Mouse (Mus musculus): ENCODE results near the gene Znrf1.
"Not testable (repeated sequence)": the region's sequence is repeated elsewhere in the genome, so short reads cannot be mapped to it uniquely, and the experiment has no call there.

The Znrf1 gene

DNA sequence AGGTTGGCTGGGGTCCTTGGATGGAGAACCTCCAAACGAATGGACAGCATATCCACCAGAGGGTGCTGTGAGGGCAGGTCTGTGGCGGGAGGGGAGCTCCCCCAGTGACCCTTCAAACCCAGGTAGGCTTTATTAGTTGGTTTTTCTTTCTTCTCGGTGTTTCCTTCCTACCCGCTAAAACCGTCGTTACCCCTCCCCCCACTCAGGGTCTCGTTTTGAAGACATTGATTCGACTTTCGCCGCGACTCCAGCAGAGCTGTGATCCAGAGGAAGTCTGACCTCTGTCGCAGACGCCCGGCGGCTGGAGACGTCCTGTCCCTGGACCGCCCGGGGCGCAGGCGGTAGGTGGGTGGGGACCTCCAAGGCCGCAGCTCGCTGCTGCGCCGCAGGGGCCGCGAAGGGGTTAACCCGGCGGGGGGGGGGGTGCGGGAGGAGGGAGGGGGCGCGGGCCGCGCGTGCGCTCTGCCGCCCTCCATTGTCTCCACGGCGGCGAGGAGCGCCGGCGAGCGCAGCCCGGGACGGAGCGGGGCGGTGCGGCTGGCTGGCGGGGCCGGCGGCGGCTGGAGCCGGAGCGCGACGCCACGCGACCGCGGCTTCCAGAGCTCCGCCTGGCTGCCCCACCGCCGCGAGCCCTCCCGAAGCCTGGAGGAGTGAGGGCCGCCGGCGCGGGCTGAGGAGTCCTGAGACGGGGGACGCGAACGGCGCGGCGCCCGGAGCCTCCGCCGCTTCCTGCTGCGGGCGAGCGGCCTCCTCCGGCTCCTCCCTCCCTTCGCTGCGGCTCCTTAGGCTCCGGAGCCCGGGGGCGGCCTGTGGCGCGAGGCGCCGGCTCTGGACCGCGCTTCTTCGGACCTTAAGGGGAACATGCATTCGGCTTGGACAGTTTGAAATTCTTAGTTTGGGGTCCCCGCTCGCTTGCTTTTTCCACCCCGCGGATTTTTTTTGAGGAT is at the start of gene Znrf1:
Znrf1 (plus strand) TSS at position 67 of the 947 bp plus-strand sequence.
- DNase-seq (ENCODE audit: low read depth): peak; percentile 46

DNA sequence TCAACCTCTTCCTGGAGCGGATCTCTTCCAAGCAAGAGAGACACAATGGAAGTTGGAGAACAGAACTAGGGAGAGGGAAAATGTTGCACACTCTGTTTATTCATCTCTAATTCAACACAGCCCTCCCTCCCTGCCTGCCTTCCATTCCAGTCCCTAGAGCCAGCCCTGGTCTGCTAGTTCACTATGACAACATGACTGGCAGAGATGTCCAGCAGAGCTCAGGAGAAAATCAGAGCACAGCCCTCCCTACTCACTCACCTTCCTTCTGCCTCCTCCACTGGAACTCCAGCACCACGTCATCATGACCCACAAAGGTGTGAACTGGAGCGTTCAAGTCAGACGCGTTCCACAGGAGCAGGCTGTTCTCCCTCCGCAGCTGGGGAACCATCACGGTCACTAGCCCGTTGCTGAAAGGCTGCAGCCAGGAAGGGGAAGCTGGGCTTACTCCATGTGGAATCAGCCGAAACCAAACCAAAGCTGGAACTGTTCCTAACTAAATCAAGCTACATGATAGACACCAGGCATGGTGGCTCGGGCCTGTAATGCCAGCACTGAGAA is 45.8 kb upstream of the Znrf1 start:
- DNase-seq (ENCODE audit: low read depth): no peak

DNA sequence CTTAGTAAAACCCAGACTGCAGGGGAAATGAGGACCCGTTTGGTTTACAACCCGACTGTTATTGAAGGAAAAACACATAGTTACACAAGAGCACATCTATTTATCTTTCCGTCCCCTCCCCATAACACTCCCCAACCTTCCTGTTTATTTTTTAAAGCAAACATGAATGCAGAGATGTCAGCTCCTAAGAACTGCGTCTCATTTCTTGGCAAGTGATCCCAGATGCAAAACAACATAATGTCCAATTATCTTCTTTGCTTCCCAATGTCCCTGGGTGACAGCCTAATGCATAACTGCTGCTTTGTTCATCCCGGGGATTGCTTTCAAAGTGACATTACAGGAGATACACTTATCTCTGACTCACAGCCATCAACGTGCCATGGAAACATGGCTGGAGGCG is 44.7 kb upstream of the Znrf1 start:
- no peak for DNase-seq (ENCODE audit: low read depth)

DNA sequence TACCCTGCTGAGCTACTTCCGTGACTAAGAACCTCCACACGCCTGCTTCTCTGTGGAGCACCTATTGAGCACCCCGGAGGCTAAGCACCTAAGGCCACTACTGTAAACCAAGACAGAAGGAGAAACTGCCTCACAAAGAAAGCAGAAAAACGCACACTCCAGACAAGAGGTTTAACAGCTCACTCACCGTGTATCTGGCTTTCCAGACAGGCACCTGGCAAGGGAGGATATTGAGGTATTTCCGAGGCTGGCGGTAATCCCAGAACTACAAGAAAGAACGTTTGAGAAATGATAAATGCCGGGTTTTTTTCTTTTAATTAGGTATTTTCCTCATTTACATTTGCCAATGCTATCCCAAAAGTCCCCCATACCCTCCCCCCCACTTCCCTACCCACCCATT is 43.4 kb upstream of the Znrf1 start:
- no peak for DNase-seq (ENCODE audit: low read depth)

DNA sequence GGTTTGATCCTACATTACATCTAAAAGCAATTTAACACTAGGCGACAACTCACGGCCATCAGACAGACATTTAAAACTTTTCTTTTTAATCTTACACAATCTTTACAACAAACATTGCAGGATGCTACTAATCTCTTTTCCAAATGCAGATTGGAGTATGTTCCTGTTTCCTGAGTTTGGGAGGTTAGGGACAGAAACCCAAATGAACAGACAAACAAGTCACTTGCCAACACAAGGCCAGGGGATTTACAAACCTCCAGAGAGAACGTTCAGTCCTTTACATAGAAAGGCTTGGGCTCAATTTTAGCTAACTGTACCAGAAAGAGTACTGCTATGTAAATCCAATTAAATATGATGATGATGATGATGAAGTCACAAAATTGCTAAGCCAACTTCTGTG is 42.7 kb upstream of the Znrf1 start:
- DNase-seq (ENCODE audit: low read depth): no peak

GRCm38 (mm10) chr8:111496326-111496725 is 39.6 kb upstream of the Znrf1 start:
- no peak for DNase-seq (ENCODE audit: low read depth)

DNA sequence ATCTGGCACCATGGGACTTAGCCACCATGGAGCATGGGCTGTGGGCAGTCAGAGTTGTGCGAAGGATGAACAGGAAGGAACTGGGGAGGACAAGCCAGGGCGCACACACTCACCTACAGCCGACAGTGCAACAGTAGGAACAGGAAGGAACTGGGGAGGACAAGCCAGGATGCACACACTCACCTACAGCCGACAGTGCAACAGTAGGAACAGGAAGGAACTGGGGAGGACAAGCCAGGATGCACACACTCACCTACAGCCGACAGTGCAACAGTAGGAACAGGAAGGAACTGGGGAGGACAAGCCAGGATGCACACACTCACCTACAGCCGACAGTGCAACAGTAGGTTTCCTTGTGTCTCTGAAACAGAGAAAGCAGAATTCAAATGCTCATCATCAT is 37.6 kb upstream of the Znrf1 start:
- DNase-seq (ENCODE audit: low read depth): not testable (repeated sequence)

DNA sequence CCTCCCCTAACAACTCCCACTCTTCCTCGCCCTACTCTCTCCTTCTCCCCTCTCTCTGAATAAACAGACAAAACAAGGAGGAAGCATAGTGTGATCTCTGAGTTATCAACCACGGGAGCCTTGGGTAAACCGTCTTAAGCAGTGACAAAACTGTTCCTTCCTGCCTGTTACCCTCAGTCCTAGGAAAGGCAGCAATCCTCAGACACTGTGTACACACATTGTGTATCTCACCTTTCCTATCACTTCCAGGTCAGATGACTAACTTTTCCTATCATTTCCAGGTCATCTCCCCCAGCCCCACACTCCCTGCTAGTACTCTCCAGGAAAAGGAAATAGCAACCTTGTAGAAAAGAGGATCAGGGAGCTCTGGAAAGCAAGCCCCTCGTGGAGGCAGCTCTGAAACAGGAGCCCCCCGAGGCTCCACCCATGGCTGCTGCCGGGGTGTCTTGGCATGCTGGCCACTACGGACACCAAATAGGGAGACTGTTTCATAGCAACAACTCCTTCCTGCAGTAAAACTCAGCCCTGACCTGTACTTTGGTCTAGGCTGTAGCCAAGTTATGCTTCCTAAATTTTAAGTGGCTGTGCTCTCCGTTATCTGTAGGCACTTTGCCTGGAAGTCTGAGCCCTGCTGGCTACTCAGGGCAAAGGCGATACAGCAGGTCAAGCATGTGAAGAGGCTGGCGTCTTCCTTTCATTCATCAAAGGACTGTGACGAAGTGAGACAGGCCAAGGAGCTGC is 34.0 kb upstream of the Znrf1 start:
- DNase-seq (ENCODE audit: low read depth): no peak

DNA sequence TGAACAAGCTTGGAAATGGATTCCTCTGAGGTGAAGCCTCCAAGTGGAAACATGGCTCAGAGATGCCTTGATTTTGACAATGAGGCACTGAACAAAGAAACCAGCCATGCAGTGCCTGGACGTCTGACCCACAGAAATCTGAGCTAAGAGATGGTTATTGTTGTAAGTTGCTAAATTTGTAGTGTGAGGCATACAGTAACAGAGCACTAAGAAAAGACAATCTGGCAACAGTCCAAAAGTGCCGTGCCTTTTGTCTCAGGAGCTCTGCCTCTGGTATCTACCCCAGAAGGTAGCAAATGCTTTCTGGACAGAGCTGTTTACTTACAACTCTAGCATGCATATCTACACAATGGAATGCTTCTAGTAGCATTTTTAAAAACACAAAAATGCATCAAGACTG is 27.3 kb upstream of the Znrf1 start:
- peak; percentile 34 for DNase-seq (ENCODE audit: low read depth)

DNA sequence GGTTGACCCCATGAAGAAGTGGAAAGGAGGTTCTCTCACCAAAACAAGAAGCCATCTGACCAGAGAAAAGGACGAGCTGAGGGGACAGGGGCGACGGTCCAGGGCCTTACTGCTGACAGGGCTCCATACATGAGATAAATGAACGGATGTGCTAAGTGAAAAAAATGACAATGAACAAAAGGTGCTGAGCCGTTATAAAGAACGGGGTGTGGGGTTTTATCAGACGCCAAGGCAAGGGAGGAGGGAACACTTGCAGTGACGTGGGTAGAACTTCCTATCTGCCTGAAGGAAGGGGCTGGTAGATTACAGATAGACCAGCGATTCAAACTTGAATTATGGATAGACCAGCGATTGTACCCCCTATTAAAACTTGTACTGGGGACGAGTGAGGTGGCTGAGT is 26.6 kb upstream of the Znrf1 start:
- peak; percentile 68 for DNase-seq (ENCODE audit: low read depth)

DNA sequence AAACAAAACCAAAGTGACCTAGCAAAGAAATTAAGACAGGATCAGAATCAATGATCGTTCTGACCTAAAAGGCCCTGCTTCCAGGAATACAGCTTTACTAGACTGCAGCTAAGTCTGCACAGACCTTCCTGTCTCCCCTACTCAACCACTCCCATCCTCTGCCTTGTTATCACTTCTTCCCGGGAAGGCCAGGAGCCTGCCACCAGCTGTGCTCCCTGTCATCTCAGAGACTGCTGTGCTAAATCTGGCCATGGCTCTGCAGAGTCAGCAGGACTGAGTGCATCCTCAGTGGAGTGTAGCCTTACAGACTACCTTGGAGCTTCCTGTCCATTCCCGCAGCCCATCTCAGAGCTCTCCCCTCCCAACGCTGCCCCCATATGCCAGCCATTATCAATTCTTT is 25.5 kb upstream of the Znrf1 start:
- DNase-seq (ENCODE audit: low read depth): peak; percentile 24

- DNase-seq (ENCODE audit: low read depth): no peak
Measured at GRCm38 (mm10) chr8:111512941-111513340, 23.0 kb upstream of the Znrf1 start.

DNA sequence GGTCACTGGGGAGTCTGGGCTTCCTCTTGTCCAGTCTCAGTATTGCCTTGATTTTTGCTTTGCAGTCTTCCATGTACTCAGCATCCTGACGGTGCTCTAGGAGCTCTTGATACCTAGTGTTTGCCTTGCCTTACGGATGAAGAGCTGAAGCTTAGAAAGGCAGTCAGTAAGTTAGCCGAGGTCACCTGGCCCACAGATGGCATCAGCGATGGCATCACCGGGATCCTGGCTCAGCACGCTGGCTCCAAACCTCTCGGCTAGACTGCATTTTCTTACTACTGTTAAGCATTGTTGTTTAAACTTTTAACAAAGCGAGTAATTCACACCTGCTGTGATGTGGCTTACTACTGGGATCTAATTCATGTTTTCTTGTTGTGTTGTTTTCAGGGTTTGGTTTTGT is 22.5 kb upstream of the Znrf1 start:
- no peak for DNase-seq (ENCODE audit: low read depth)

GRCm38 (mm10) chr8:111516451-111517035 is 19.4 kb upstream of the Znrf1 start:
- DNase-seq (ENCODE audit: low read depth): no peak

- DNase-seq (ENCODE audit: low read depth): no peak
Measured at GRCm38 (mm10) chr8:111517466-111517865, 18.4 kb upstream of the Znrf1 start.

DNA sequence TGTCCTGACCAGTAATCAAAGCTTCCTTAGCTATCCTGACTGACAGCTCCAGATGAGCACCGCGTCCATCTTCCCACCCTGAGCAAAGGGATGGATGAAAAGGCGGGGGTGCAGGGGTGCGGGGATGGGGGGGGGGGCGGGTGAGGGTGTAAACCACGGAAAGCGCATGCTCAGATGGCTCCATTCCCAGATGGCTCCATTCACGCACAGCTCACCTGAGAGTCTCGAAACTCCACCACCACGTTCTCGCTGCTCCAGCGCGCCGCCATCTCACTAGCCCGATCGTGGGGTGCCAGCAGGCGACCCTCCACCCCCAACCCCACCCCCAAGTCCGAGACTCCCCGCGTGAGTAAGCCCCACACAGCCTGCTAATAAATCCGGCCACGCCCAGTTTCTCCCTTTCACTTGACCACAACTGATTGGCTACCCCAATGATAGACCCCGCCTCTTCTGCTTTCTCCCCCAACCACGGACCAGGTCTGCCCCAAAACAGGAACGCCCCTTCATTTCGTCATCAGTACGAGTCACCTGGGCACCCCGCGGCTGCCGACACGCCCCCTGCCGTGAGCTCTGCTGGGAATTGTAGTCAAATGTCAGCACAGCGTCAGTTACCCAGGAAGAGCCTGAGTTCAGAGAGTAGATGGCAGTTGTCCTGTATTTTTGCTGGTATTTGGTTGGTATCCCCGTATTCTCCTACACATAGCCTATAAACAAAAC is 14.0 kb upstream of the Znrf1 start, which contains the start of gene Wdr59:
Wdr59 (minus strand) TSS at position 380 of the 717 bp plus-strand sequence.
- DNase-seq (ENCODE audit: low read depth): peak; percentile 99

DNA sequence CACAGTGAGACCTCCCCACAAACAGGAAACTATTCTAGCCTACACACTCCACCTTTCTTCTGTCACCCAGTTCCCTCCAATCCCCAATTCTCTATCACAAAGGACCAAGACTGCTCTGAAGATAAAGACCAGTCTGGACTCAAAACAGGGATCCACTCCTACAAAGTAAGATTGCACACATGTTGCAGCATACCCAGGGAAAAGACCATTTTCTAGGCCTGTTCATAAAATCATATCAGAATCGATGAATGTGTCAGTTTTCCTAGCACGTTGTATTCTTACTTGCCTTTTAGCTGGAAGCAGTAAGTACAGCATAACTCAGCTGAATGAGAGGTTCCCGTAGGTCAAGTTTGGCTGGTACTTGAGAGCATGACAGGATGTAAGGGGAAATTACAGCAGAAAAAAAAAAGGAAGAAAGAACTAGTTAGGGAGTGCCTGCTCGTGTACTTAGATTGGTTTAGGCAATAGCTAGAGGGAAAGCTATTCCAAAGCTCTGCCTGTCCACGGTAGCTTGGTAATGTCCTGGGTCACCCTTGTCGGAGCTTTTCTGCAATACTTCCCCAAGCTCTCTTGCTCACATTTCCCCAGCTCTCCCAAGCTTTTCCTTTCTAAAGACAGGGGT is 9.4 kb upstream of the Znrf1 start:
- no peak for DNase-seq (ENCODE audit: low read depth)

- no peak for DNase-seq (ENCODE audit: low read depth)
Measured at GRCm38 (mm10) chr8:111527149-111527548, 8.7 kb upstream of the Znrf1 start.

DNA sequence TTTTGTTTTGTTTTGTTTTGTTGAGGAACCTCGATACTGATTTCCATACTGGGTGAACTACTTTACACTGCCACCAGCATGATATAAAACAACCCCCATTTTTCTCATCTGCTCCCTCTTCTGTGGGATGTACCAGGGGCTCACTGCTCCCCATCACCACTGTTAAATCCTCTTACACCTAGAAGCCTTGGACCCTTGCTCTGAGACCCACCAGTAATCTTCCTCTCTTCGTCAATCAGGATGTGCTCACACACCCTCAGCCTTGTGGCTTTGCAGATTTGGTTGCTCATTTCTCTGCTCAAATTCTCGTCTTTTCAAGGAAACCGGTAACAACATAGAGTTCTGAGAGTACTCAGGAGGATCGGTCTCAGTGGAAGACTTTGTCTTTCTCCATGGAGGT is 7.8 kb upstream of the Znrf1 start:
- DNase-seq (ENCODE audit: low read depth): no peak

DNA sequence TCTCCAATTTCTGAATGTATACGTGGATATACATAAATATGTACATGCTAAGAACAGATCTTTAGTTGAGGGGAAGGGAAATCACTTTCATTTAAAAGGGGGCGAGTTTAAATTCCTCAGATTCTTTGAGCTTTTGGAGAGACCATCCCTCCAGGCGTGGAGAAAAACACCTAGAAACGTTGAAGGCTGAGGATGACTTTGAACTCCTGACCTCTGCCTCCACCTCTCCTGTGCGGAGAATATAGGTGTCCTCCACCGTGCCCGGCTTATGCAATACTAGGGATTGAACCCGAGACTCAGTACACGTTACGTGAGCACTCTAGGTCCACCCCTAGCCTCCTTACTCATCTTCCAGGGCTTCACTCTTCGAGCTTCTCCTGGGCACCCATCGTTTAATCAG is 4.7 kb upstream of the Znrf1 start:
- no peak for DNase-seq (ENCODE audit: low read depth)

DNA sequence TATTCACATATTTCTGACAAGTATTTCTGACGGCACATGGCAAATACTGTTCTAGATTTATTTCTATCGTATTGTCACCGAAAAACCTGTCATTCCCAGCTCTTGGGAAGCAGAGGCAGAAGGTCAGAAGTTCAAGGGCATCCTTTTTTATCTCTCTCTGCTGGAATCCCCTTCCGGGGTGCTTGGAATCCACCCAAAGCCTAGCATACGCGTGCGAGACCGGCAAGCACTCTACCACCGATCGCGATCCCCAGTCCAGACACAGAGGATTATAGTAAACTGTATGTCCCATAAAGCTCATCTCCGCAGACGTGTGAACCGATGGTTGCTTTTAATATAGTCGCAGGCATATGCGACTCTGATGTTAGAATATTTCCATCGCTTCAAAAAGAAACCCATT is 4.3 kb upstream of the Znrf1 start:
- no peak for DNase-seq (ENCODE audit: low read depth)
